Mouse (Mus musculus): ENCODE measurements around the gene Gnaq. TPM values are rescaled to one million over a fixed set of nuclear protein-coding genes. Genes with fewer than 3 reads are reported as not detected.
A peak's percentile ranks its signal among the peaks of the same experiment; 100 is the strongest.

Gene Gnaq
- total and polyA plus RNA-seq, 3 experiments: 8.1 to 12.9 (median 8.2) TPM

DNA sequence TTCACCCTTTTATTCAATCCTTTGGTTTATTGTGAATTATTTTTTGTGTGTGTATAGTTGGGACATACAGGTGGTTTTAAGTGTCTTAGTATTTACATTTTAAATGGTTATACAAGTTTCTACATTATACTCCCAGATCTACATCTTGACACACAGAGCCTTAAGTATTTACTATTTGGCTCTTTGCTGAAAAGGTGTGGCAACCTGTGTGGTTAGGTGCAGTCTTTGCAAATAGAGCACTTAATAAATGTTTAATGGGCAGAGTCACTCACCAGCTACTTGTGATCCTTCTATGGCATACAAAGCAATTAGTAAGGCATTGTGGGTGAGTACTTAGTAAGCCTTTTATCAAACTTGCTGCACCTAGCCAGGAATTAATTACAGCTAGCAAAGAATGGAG lies 278.7 kb downstream of the Gnaq start:
- DNase-seq (ENCODE audit: extremely low read depth): no peak
- Histone ChIP-seq H3K4me1 (ENCODE audit: control insufficient read depth in 1 of 2, insufficient read depth in 2 of 2) (peaks cover 3 to 25% of the 10 kb centered on the region in 2 experiments), H3K36me3 (replicated peaks in 1 of 2; ENCODE audit: control insufficient read depth in 1 of 2, insufficient read depth in 1 of 2, low read length in 1 of 2) (no peaks in the 10 kb centered on the region), H3K27me3 (replicated peaks) (no peaks in the 10 kb centered on the region), H3K79me2 (replicated peaks; ENCODE audit: control insufficient read depth, extremely low read depth, insufficient read depth, poor library complexity, severe bottlenecking) (no peaks in the 10 kb centered on the region), H3K4me2 (ENCODE audit: insufficient read depth, low read depth, poor library complexity, severe bottlenecking) (no peak overlapping the region), H3K9me3 (replicated peaks; ENCODE audit: low read length) (no peaks in the 10 kb centered on the region), H3K4me3 (replicated peaks in 1 of 3; ENCODE audit: low read depth in 2 of 3, low read length in 2 of 3, poor library complexity in 1 of 3) (no peak overlapping the region), H3K9ac (ENCODE audit: insufficient read depth, low read depth) (no peak overlapping the region), H3K27ac (ENCODE audit: insufficient read depth, low read depth) (no peak overlapping the region)
- dilution Hi-C loops (cut with MboI; ENCODE audit: extremely low pct_ligation_motif_present, extremely low pct_unique_long_range_greater_than_20kb, low sequenced_read_pairs) (no loop called here), in situ Hi-C loops (cut with MboI; ENCODE audit: low pct_ligation_motif_present, low pct_unique_long_range_greater_than_20kb, low sequenced_read_pairs) (no loop called here)
- TF ChIP-seq NRF1 (IDR thresholded peaks at IDR 0.05; ENCODE audit: low read depth, low read length): no peak
- no peak for TF ChIP-seq USF1 (IDR thresholded peaks at IDR 0.05; ENCODE audit: low read depth, low read length)
- TF ChIP-seq NELFE (IDR thresholded peaks at IDR 0.05; ENCODE audit: low read depth, low read length): no peak
- TF ChIP-seq ZMIZ1 (IDR thresholded peaks at IDR 0.05; ENCODE audit: low read depth, low read length): no peak
- TF ChIP-seq RCOR1 (conservative IDR thresholded peaks at IDR 0.05; ENCODE audit: low read depth, low read length): no peak
- no peak for TF ChIP-seq TBP (conservative IDR thresholded peaks at IDR 0.05; ENCODE audit: low read depth, low read length)
- no peak for TF ChIP-seq PAX5 (IDR thresholded peaks at IDR 0.05; ENCODE audit: low read length)
- TF ChIP-seq BHLHE40 (IDR thresholded peaks at IDR 0.05; ENCODE audit: low read depth, low read length): no peak
- no peak for TF ChIP-seq ZKSCAN1 (IDR thresholded peaks at IDR 0.05; ENCODE audit: borderline replicate concordance, low read depth, low read length)

DNA sequence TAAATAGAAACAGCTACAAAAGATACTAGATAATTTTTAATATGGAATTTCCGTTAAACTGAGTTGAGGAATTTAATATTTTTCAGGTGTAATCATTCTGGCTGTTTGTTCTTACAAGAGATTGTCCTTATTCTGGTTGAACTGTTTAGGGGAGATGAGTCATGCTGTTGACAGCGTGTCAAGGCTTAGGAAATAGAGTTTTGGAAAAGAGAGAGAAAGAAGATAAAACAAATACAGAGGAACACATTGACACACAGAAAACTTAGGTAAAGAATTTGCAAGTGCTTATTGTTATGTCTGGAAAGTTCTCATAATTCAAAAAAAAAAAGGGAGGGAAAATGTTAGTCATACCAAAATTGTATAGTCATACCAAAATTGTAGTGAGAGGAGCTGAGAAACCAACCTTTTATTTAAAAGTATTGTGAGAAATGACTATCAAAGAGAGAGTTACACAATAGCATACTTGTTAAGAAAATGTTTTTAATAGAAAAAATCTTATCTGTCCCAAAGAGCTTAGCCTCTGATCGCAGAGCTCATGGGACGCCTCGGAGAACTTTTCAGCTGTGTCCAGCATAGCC lies 285.5 kb downstream of the Gnaq start:
- peak; percentile 25 for DNase-seq (ENCODE audit: extremely low read depth)
- dilution Hi-C loops (cut with MboI; ENCODE audit: extremely low pct_ligation_motif_present, extremely low pct_unique_long_range_greater_than_20kb, low sequenced_read_pairs): no loop called here

More for the DNA sequence above, 285.5 kb downstream of the Gnaq start:
- TF ChIP-seq IRF4 (IDR thresholded peaks at IDR 0.05; ENCODE audit: low read depth, low read length): peak; percentile 58; the same call in 1 of the 2 replicates
- no peak for TF ChIP-seq ZMIZ1 (IDR thresholded peaks at IDR 0.05; ENCODE audit: low read depth, low read length)
- TF ChIP-seq MAFK (IDR thresholded peaks at IDR 0.05; ENCODE audit: insufficient replicate concordance, low read length): no peak
- no peak for TF ChIP-seq SMC3 (IDR thresholded peaks at IDR 0.05; ENCODE audit: low read depth, low read length)
- TF ChIP-seq JUN (IDR thresholded peaks at IDR 0.05; ENCODE audit: insufficient read depth, low read depth, low read length): peak; percentile 84
- no peak for TF ChIP-seq NELFE (IDR thresholded peaks at IDR 0.05; ENCODE audit: low read depth, low read length)
- TF ChIP-seq HCFC1 (IDR thresholded peaks at IDR 0.05; ENCODE audit: low read depth, low read length): no peak
- no peak for TF ChIP-seq KAT2A (IDR thresholded peaks at IDR 0.05; ENCODE audit: insufficient replicate concordance, low read length)
- TF ChIP-seq CHD1 (IDR thresholded peaks at IDR 0.05; ENCODE audit: low read depth, low read length): no peak
- peak; percentile 27; the same call in 1 of the 2 replicates for TF ChIP-seq ETS1 (conservative IDR thresholded peaks at IDR 0.05; ENCODE audit: low read depth, low read length)
- no peak for TF ChIP-seq MAZ (IDR thresholded peaks at IDR 0.05; ENCODE audit: low read depth, low read length)
- no peak for TF ChIP-seq ZKSCAN1 (IDR thresholded peaks at IDR 0.05; ENCODE audit: borderline replicate concordance, low read depth, low read length)
- TF ChIP-seq USF2 (conservative IDR thresholded peaks at IDR 0.05; ENCODE audit: low read depth, low read length): no peak
- no peak for TF ChIP-seq PAX5 (IDR thresholded peaks at IDR 0.05; ENCODE audit: low read length)
- no peak for TF ChIP-seq RCOR1 (conservative IDR thresholded peaks at IDR 0.05; ENCODE audit: low read depth, low read length)
- TF ChIP-seq POLR2A (IDR thresholded peaks at IDR 0.05; ENCODE audit: low read depth, low read length): no peak
- TF ChIP-seq USF1 (IDR thresholded peaks at IDR 0.05; ENCODE audit: low read depth, low read length): no peak
- peak; percentile 80 for TF ChIP-seq EP300 (IDR thresholded peaks at IDR 0.05; ENCODE audit: low read length)
- peak; percentile 82 for TF ChIP-seq ZNF384 (IDR thresholded peaks at IDR 0.05; ENCODE audit: low read depth, low read length)
- no peak for TF ChIP-seq CHD2 (IDR thresholded peaks at IDR 0.05; ENCODE audit: low read length)
- TF ChIP-seq JUND (conservative IDR thresholded peaks at IDR 0.05; ENCODE audit: low read depth, low read length): peak; percentile 84
- TF ChIP-seq SIN3A (IDR thresholded peaks at IDR 0.05; ENCODE audit: low read length): no peak
- H3K79me2 ChIP-seq (replicated peaks; ENCODE audit: control insufficient read depth, extremely low read depth, insufficient read depth, poor library complexity, severe bottlenecking): no peaks in the 10 kb centered on the region
- no peak overlapping the region for H3K9ac ChIP-seq (ENCODE audit: insufficient read depth, low read depth)
- in situ Hi-C loops (cut with MboI; ENCODE audit: low pct_ligation_motif_present, low pct_unique_long_range_greater_than_20kb, low sequenced_read_pairs): no loop called here
- H3K9me3 ChIP-seq (replicated peaks; ENCODE audit: low read length): no peaks in the 10 kb centered on the region
- no peak overlapping the region for H3K27ac ChIP-seq (ENCODE audit: insufficient read depth, low read depth)
- H3K27me3 ChIP-seq (replicated peaks): no peaks in the 10 kb centered on the region
- no peaks in the 10 kb centered on the region for H3K36me3 ChIP-seq (replicated peaks in 1 of 2; ENCODE audit: control insufficient read depth in 1 of 2, insufficient read depth in 1 of 2, low read length in 1 of 2)
- H3K4me2 ChIP-seq (ENCODE audit: insufficient read depth, low read depth, poor library complexity, severe bottlenecking): no peak overlapping the region
- peaks cover 0 to 16% of the 10 kb centered on the region in 2 experiments; a peak in 3 of 4 replicates for H3K4me1 ChIP-seq (ENCODE audit: control insufficient read depth in 1 of 2, insufficient read depth in 2 of 2)
- H3K4me3 ChIP-seq (replicated peaks in 1 of 3; ENCODE audit: low read depth in 2 of 3, low read length in 2 of 3, poor library complexity in 1 of 3): no peak overlapping the region

Measured in CH12.LX (cell line).